Mouse (Mus musculus) G1E (cell line): Measurements from ENCODE around the gene Col12a1. TPM values are rescaled to one million over a fixed set of nuclear protein-coding genes. Genes with fewer than 3 reads are reported as not detected.

Experiments
- ATAC-seq: 2 replicates; pipeline ENCODE4 v1.8.0; 2016; ENCODE audit warnings: mild to moderate bottlenecking; ENCODE audit not compliant: insufficient number of reproducible peaks, poor library complexity, low FRiP score, severe bottlenecking; ENCODE audit errors: extremely low read depth
- DNase-seq: peaks from one replicate; pipeline ENCODE4 v3.0.0; 2012; ENCODE audit warnings: low spot score
- H3K27me3 ChIP-seq: 2 replicates; pipeline ENCODE4 v1.6.1; 2012; ENCODE audit warnings: mild to moderate bottlenecking, low read length, inconsistent platforms; ENCODE audit not compliant: insufficient read depth
- H3K36me3 ChIP-seq: replicated peaks from 2 replicates; pipeline ENCODE3; 2012; ENCODE audit warnings: mild to moderate bottlenecking, inconsistent platforms
- H3K4me1 ChIP-seq: 2 replicates; pipeline ENCODE4 v1.6.1; 2012; ENCODE audit warnings: low read depth, low read length, inconsistent platforms, mixed read lengths; ENCODE audit not compliant: insufficient read depth
- H3K4me3 ChIP-seq: 2 replicates; pipeline ENCODE4 v1.5.1; 2012; ENCODE audit warnings: low read depth, mild to moderate bottlenecking, inconsistent platforms, low read length, moderate library complexity, mixed read lengths
- H3K9me3 ChIP-seq: replicated peaks from 2 replicates; pipeline ENCODE4 v1.6.1; 2012; ENCODE audit warnings: inconsistent platforms
- CTCF ChIP-seq: IDR thresholded peaks from 2 replicates; pipeline ENCODE4 v1.5.1; 2012; ENCODE audit warnings: low read depth, low read length, inconsistent platforms, mixed read lengths
- GATA1 ChIP-seq: IDR thresholded peaks from 2 replicates; pipeline ENCODE4 v1.6.1; 2012; ENCODE audit warnings: borderline replicate concordance, low read length, inconsistent platforms, mixed read lengths
- GATA2 ChIP-seq: IDR thresholded peaks from 2 replicates; pipeline ENCODE4 v1.6.1; 2012; ENCODE audit warnings: low read depth, low read length, inconsistent platforms, borderline replicate concordance
- POLR2AphosphoS5 ChIP-seq: IDR thresholded peaks from 2 replicates; pipeline ENCODE4 v1.6.1; 2012; ENCODE audit warnings: low read depth, low read length, inconsistent platforms; ENCODE audit not compliant: insufficient replicate concordance
- TAL1 ChIP-seq: conservative IDR thresholded peaks from 2 replicates; pipeline ENCODE4 v1.6.1; 2012; ENCODE audit warnings: low read depth, low read length, inconsistent platforms, mixed read lengths
- polyA plus RNA-seq: library from polyadenylated mRNA; stranded (reverse); fragments of >175 nt; gene quantifications from 2 replicates; pipeline ENCODE4 v1.2.3, GENCODE M21; 2012
- total RNA-seq, 2 experiments: library from RNA; stranded (forward) in 1 of 2; stranded (reverse) in 1 of 2; fragments of 200-1000 nt in 1 of 2; fragments of >200 nt in 1 of 2; fragmentation: Nextera tagmentation in 1 of 2; gene quantifications; 2 replicates each; pipeline ENCODE4 v1.2.3; 2014 to 2017

Col12a1 gene
- total and polyA plus RNA-seq, 3 experiments = 0.08 to 0.45 (median 0.33) TPM

GRCm38 (mm10) chr9:79755311-79755710, 36.7 kb upstream of the Col12a1 start:
- Histone ChIP-seq H3K9me3 (no peaks in the 10 kb centered on the region), H3K36me3 (peaks cover 58% of the 10 kb centered on the region), H3K27me3 (no peaks in the 10 kb centered on the region), H3K4me3 (no peak overlapping the region), H3K4me1 (peaks cover 15% of the 10 kb centered on the region)
- DNase-seq (no peak), ATAC-seq (no peak)
- TF ChIP-seq GATA1 = no peak
- TF ChIP-seq POLR2AphosphoS5 = no peak
- TF ChIP-seq CTCF = no peak
- no peak for TF ChIP-seq TAL1
- no peak for TF ChIP-seq GATA2

GRCm38 (mm10) chr9:79751846-79752245, 33.2 kb upstream of the Col12a1 start:
- no peak overlapping the region for H3K4me3 ChIP-seq
- no peaks in the 10 kb centered on the region for H3K27me3 ChIP-seq
- peaks cover 52% of the 10 kb centered on the region for H3K36me3 ChIP-seq
- TF ChIP-seq CTCF (no peak), TAL1 (no peak), GATA2 (no peak), GATA1 (no peak), POLR2AphosphoS5 (no peak)
- DNase-seq (no peak), ATAC-seq (no peak)
- no peaks in the 10 kb centered on the region for H3K9me3 ChIP-seq
- no peaks in the 10 kb centered on the region for H3K4me1 ChIP-seq

GRCm38 (mm10) chr9:79750709-79751108, 32.1 kb upstream of the Col12a1 start:
- DNase-seq = no peak
- peaks cover 41% of the 10 kb centered on the region for H3K36me3 ChIP-seq
- H3K9me3 ChIP-seq = no peaks in the 10 kb centered on the region
- no peak for TF ChIP-seq POLR2AphosphoS5
- no peak for TF ChIP-seq TAL1
- ATAC-seq = no peak
- H3K27me3 ChIP-seq = no peaks in the 10 kb centered on the region
- H3K4me3 ChIP-seq = no peak overlapping the region
- no peaks in the 10 kb centered on the region for H3K4me1 ChIP-seq

GRCm38 (mm10) chr9:79745036-79745435, 26.4 kb upstream of the Col12a1 start:
- H3K36me3 ChIP-seq = no peaks in the 10 kb centered on the region
- TF ChIP-seq GATA2 (no peak), CTCF (no peak), POLR2AphosphoS5 (no peak), GATA1 (no peak), TAL1 (no peak)
- H3K4me1 ChIP-seq = no peaks in the 10 kb centered on the region
- no peaks in the 10 kb centered on the region for H3K9me3 ChIP-seq
- H3K27me3 ChIP-seq = no peaks in the 10 kb centered on the region
- DNase-seq = no peak
- no peak overlapping the region for H3K4me3 ChIP-seq
- no peak for ATAC-seq

GRCm38 (mm10) chr9:79735608-79736007, 17.0 kb upstream of the Col12a1 start:
- Histone ChIP-seq H3K9me3 (no peaks in the 10 kb centered on the region), H3K27me3 (no peaks in the 10 kb centered on the region; the same call in 1 of the 2 replicates), H3K36me3 (no peaks in the 10 kb centered on the region), H3K4me1 (no peaks in the 10 kb centered on the region), H3K4me3 (no peak overlapping the region)
- ATAC-seq = no peak
- TF ChIP-seq TAL1 = no peak
- TF ChIP-seq GATA2 = no peak
- no peak for DNase-seq

- no peaks in the 10 kb centered on the region for H3K4me1 ChIP-seq
- no peaks in the 10 kb centered on the region for H3K27me3 ChIP-seq
- H3K36me3 ChIP-seq = no peaks in the 10 kb centered on the region
- TF ChIP-seq CTCF (no peak), TAL1 (no peak), GATA1 (no peak), POLR2AphosphoS5 (no peak), GATA2 (no peak)
- DNase-seq (no peak), ATAC-seq (no peak)
- no peak overlapping the region for H3K4me3 ChIP-seq
- no peaks in the 10 kb centered on the region for H3K9me3 ChIP-seq
These were observed 11.7 kb upstream of the Col12a1 start for GRCm38 (mm10) chr9:79730301-79730700.

- H3K4me3 ChIP-seq = no peak overlapping the region
- TF ChIP-seq TAL1 (no peak), CTCF (no peak)
- DNase-seq (peak; percentile 29), ATAC-seq (no peak)
- H3K27me3 ChIP-seq = peaks cover 22% of the 10 kb centered on the region
- no peaks in the 10 kb centered on the region for H3K4me1 ChIP-seq
- no peaks in the 10 kb centered on the region for H3K9me3 ChIP-seq
- no peaks in the 10 kb centered on the region for H3K36me3 ChIP-seq
These were observed 4.5 kb upstream of the Col12a1 start for GRCm38 (mm10) chr9:79723090-79723489.
